Mouse (Mus musculus) myocyte (in vitro differentiated cells): ENCODE results near the gene Lsm14b. TPM values are rescaled to one million over a fixed set of nuclear protein-coding genes. Genes with fewer than 3 reads are reported as not detected.

ENCODE experiments used
- H3K27me3 ChIP-seq: one replicate; pipeline ENCODE4 v1.6.1; 2011; ENCODE audit not compliant: control insufficient read depth, insufficient read depth, insufficient read length
- H3K36me3 ChIP-seq: one replicate; pipeline ENCODE4 v1.6.1; 2011; ENCODE audit not compliant: control insufficient read depth, insufficient read depth
- H3K4me2 ChIP-seq: one replicate; pipeline ENCODE4 v1.6.1; 2011; ENCODE audit warnings: low read depth, control low read depth
- H3K4me3 ChIP-seq: one replicate; pipeline ENCODE4 v1.5.1; 2011; ENCODE audit warnings: mild to moderate bottlenecking, control low read depth, moderate library complexity
- H3K79me2 ChIP-seq: one replicate; pipeline ENCODE4 v1.6.1; 2011; ENCODE audit not compliant: control insufficient read depth, insufficient read depth
- H3ac ChIP-seq: one replicate; pipeline ENCODE4 v1.6.1; 2011; ENCODE audit not compliant: control insufficient read depth, insufficient read length
- CEBPB ChIP-seq: IDR thresholded peaks from 2 replicates; pipeline ENCODE4 v1.6.1; 2011; ENCODE audit warnings: mild to moderate bottlenecking, moderate library complexity; ENCODE audit not compliant: poor library complexity, insufficient read depth, severe bottlenecking
- E2F4 ChIP-seq: IDR thresholded peaks from one replicate; pipeline ENCODE4 v1.6.1; 2011; ENCODE audit warnings: mild to moderate bottlenecking, control low read depth, moderate library complexity; ENCODE audit not compliant: insufficient read depth
- MAX ChIP-seq: IDR thresholded peaks from one replicate; pipeline ENCODE4 v1.6.1; 2011; ENCODE audit warnings: low read depth, mild to moderate bottlenecking, control low read depth
- MYOD1 ChIP-seq, 3 experiments: IDR thresholded peaks; one replicate each; pipeline ENCODE4 v1.6.1; 2011; ENCODE audit warnings: control low read depth in 2 of 3, low read depth in 2 of 3, mild to moderate bottlenecking in 2 of 3, moderate library complexity in 1 of 3; ENCODE audit not compliant: insufficient read length in 2 of 3, control insufficient read depth in 1 of 3
- MYOG ChIP-seq, 3 experiments: IDR thresholded peaks; one replicate each; pipeline ENCODE4 v1.6.1; 2011; ENCODE audit warnings: control low read depth in 2 of 3, low read depth in 2 of 3, mild to moderate bottlenecking in 2 of 3; ENCODE audit not compliant: insufficient read length in 2 of 3, control insufficient read depth in 1 of 3, insufficient read depth in 1 of 3
- POLR2A ChIP-seq: IDR thresholded peaks from one replicate; pipeline ENCODE4 v1.6.1; 2011; ENCODE audit warnings: low read depth, mild to moderate bottlenecking, control low read depth, moderate library complexity; ENCODE audit not compliant: insufficient read length
- POLR2AphosphoS2 ChIP-seq: IDR thresholded peaks from one replicate; pipeline ENCODE4 v1.6.1; 2011; ENCODE audit warnings: low read depth, control low read depth; ENCODE audit not compliant: insufficient read length
- REST ChIP-seq: IDR thresholded peaks from one replicate; pipeline ENCODE4 v1.6.1; 2011; ENCODE audit warnings: mild to moderate bottlenecking, control low read depth, moderate library complexity; ENCODE audit not compliant: insufficient read depth, insufficient read length
- SRF ChIP-seq: IDR thresholded peaks from one replicate; pipeline ENCODE4 v1.6.1; 2011; ENCODE audit warnings: low read depth; ENCODE audit not compliant: control insufficient read depth, insufficient read length
- TCF12 ChIP-seq: IDR thresholded peaks from one replicate; pipeline ENCODE4 v1.6.1; 2011; ENCODE audit warnings: mild to moderate bottlenecking, control low read depth; ENCODE audit not compliant: poor library complexity, insufficient read depth, severe bottlenecking
- TCF3 ChIP-seq: IDR thresholded peaks from one replicate; pipeline ENCODE4 v1.6.1; 2011; ENCODE audit warnings: low read depth, control low read depth; ENCODE audit not compliant: insufficient read length
- USF1 ChIP-seq: IDR thresholded peaks from one replicate; pipeline ENCODE4 v1.6.1; 2011; ENCODE audit warnings: low read depth, mild to moderate bottlenecking, control low read depth, moderate library complexity
- polyA plus RNA-seq: library from polyadenylated mRNA; unstranded; fragments of >200 nt; fragmentation: generic; extraction: Trizol; gene quantifications from one replicate; pipeline ENCODE4 v1.2.1, GENCODE M21; 2012; ENCODE audit warnings: missing spikeins

Lsm14b gene
- polyA plus RNA-seq, 1 experiment, result 48.8 TPM

GRCm38 (mm10) chr2:180011370-180011769 is 13.4 kb upstream of the Lsm14b start:
- TF ChIP-seq TCF12 (no peak), SRF (no peak), TCF3 (no peak), USF1 (no peak), CEBPB (no peak), MYOG (IDR thresholded peaks at IDR 0.05; ENCODE audit: control insufficient read depth in 1 of 3, insufficient read depth in 1 of 3, insufficient read length in 2 of 3, low read depth in 2 of 3) (no peak), POLR2A (no peak), POLR2AphosphoS2 (no peak), REST (no peak), E2F4 (no peak), MAX (no peak), MYOD1 (IDR thresholded peaks at IDR 0.05; ENCODE audit: control insufficient read depth in 1 of 3, insufficient read length in 2 of 3, low read depth in 2 of 3) (no peak)
- Histone ChIP-seq H3K4me3 (no peak overlapping the region), H3K79me2 (no peaks in the 10 kb centered on the region), H3K4me2 (no peak overlapping the region), H3ac (no peak overlapping the region), H3K27me3 (no peaks in the 10 kb centered on the region), H3K36me3 (no peaks in the 10 kb centered on the region)

GRCm38 (mm10) chr2:180013686-180014085 is 11.1 kb upstream of the Lsm14b start:
- Histone ChIP-seq H3K79me2 (no peaks in the 10 kb centered on the region), H3K27me3 (no peaks in the 10 kb centered on the region), H3K36me3 (no peaks in the 10 kb centered on the region), H3K4me3 (no peak overlapping the region), H3ac (no peak overlapping the region), H3K4me2 (no peak overlapping the region)
- TF ChIP-seq MYOD1 (IDR thresholded peaks at IDR 0.05; ENCODE audit: control insufficient read depth in 1 of 3, insufficient read length in 2 of 3, low read depth in 2 of 3) (no peak), POLR2AphosphoS2 (no peak)

- Histone ChIP-seq H3K36me3 (no peaks in the 10 kb centered on the region), H3K4me2 (no peak overlapping the region), H3K27me3 (peaks cover 20% of the 10 kb centered on the region), H3K4me3 (no peak overlapping the region), H3ac (no peak overlapping the region), H3K79me2 (no peaks in the 10 kb centered on the region)
- no peak for TF ChIP-seq TCF3
- TF ChIP-seq POLR2A, result no peak
- no peak for TF ChIP-seq USF1
- TF ChIP-seq MYOG (IDR thresholded peaks at IDR 0.05; ENCODE audit: control insufficient read depth in 1 of 3, insufficient read depth in 1 of 3, insufficient read length in 2 of 3, low read depth in 2 of 3), result no peak
- no peak for TF ChIP-seq MAX
- no peak for TF ChIP-seq CEBPB
- no peak for TF ChIP-seq SRF
- TF ChIP-seq E2F4, result no peak
Measured at GRCm38 (mm10) chr2:180017632-180018031, 7.2 kb upstream of the Lsm14b start.

- TF ChIP-seq MAX, result no peak
- no peak for TF ChIP-seq POLR2AphosphoS2
- no peak for TF ChIP-seq TCF12
- TF ChIP-seq SRF, result no peak
- TF ChIP-seq REST, result no peak
- TF ChIP-seq POLR2A, result no peak
- no peak overlapping the region for H3K4me2 ChIP-seq
- H3K79me2 ChIP-seq, result no peaks in the 10 kb centered on the region
- peaks cover 20% of the 10 kb centered on the region for H3K27me3 ChIP-seq
- H3K36me3 ChIP-seq, result no peaks in the 10 kb centered on the region
- no peak overlapping the region for H3K4me3 ChIP-seq
- H3ac ChIP-seq, result no peak overlapping the region
Measured at GRCm38 (mm10) chr2:180018573-180018972, 6.2 kb upstream of the Lsm14b start.

- no peaks in the 10 kb centered on the region for H3K36me3 ChIP-seq
- no peak overlapping the region for H3K4me3 ChIP-seq
- H3K27me3 ChIP-seq, result peaks cover 20% of the 10 kb centered on the region
- H3K4me2 ChIP-seq, result no peak overlapping the region
- TF ChIP-seq SRF (no peak), POLR2A (no peak), USF1 (no peak), POLR2AphosphoS2 (no peak), CEBPB (no peak)
- no peak overlapping the region for H3ac ChIP-seq
- H3K79me2 ChIP-seq, result no peaks in the 10 kb centered on the region
Measured at GRCm38 (mm10) chr2:180020091-180020661, 4.6 kb upstream of the Lsm14b start.

GRCm38 (mm10) chr2:180020919-180021318 is 3.9 kb upstream of the Lsm14b start:
- Histone ChIP-seq H3K4me2 (no peak overlapping the region), H3K4me3 (no peak overlapping the region), H3K36me3 (no peaks in the 10 kb centered on the region), H3ac (no peak overlapping the region), H3K79me2 (peaks cover 6% of the 10 kb centered on the region), H3K27me3 (peaks cover 20% of the 10 kb centered on the region)
- no peak for TF ChIP-seq SRF
- no peak for TF ChIP-seq MYOD1 (IDR thresholded peaks at IDR 0.05; ENCODE audit: control insufficient read depth in 1 of 3, insufficient read length in 2 of 3, low read depth in 2 of 3)
- TF ChIP-seq USF1, result no peak
- TF ChIP-seq MYOG (IDR thresholded peaks at IDR 0.05; ENCODE audit: control insufficient read depth in 1 of 3, insufficient read depth in 1 of 3, insufficient read length in 2 of 3, low read depth in 2 of 3), result no peak
- TF ChIP-seq MAX, result no peak
- TF ChIP-seq E2F4, result no peak
- TF ChIP-seq POLR2A, result no peak
- TF ChIP-seq POLR2AphosphoS2, result no peak
